Mouse (Mus musculus) bone marrow macrophage, adult 2 months (primary cell): ENCODE measurements around the gene Me3.

Experiments
- CTCF ChIP-seq: IDR thresholded peaks from 2 replicates; pipeline ENCODE4 v1.5.1; 2012; ENCODE audit warnings: low read depth, mild to moderate bottlenecking, low read length, moderate library complexity
- POLR2A ChIP-seq: IDR thresholded peaks from 2 replicates; pipeline ENCODE4 v1.6.1; 2012; ENCODE audit warnings: mild to moderate bottlenecking, low read depth, low read length, borderline replicate concordance

GRCm38 (mm10) chr7:89605589-89606536 lies 26.3 kb upstream of the Me3 start:
- TF ChIP-seq POLR2A (no peak), CTCF (no peak)
